Mouse (Mus musculus) C2C12 (cell line): ENCODE measurements at regions not wholly inside any gene's neighbourhood (a gene's known extent, or its start where the extent isn't known, plus 50 kb on each side); places are given as distances from the start of the nearest gene placed in this dataset.
A peak's percentile ranks its signal among the peaks of the same experiment; 100 is the strongest.

Experiments
- H3K27me3 ChIP-seq: one replicate; pipeline ENCODE4 v1.6.1; 2011; ENCODE audit not compliant: control insufficient read depth, insufficient read depth, insufficient read length
- H3K36me3 ChIP-seq: one replicate; pipeline ENCODE4 v1.6.1; 2011; ENCODE audit not compliant: control insufficient read depth, insufficient read depth
- H3K4me3 ChIP-seq: one replicate; pipeline ENCODE4 v1.5.1; 2011; ENCODE audit warnings: mild to moderate bottlenecking, control low read depth; ENCODE audit not compliant: poor library complexity, insufficient read depth, severe bottlenecking
- H3K79me2 ChIP-seq: one replicate; pipeline ENCODE4 v1.6.1; 2011; ENCODE audit not compliant: control insufficient read depth, insufficient read depth
- H3K79me3 ChIP-seq: one replicate; pipeline ENCODE4 v1.6.1; 2011; ENCODE audit warnings: low read depth, control low read depth
- H3ac ChIP-seq: one replicate; pipeline ENCODE3; 2011; ENCODE audit warnings: low read depth; ENCODE audit not compliant: control insufficient read depth, insufficient read length
- CEBPB ChIP-seq: IDR thresholded peaks from one replicate; pipeline ENCODE4 v1.6.1; 2011; ENCODE audit warnings: low read depth, mild to moderate bottlenecking, control low read depth, moderate library complexity
- CTCF ChIP-seq: IDR thresholded peaks from one replicate; pipeline ENCODE4 v1.5.1; 2011; ENCODE audit not compliant: control insufficient read depth, insufficient read depth, insufficient read length
- FOSL1 ChIP-seq: IDR thresholded peaks from one replicate; pipeline ENCODE4 v1.8.0; 2011; ENCODE audit warnings: mild to moderate bottlenecking, low read length; ENCODE audit not compliant: poor library complexity, insufficient read depth, severe bottlenecking
- MAX ChIP-seq: IDR thresholded peaks from one replicate; pipeline ENCODE4 v1.6.1; 2011; ENCODE audit warnings: mild to moderate bottlenecking, control low read depth
- MYOD1 ChIP-seq: IDR thresholded peaks from one replicate; pipeline ENCODE4 v1.6.1; 2011; ENCODE audit warnings: low read depth; ENCODE audit not compliant: control insufficient read depth, insufficient read length
- MYOG ChIP-seq: IDR thresholded peaks from one replicate; pipeline ENCODE4 v1.6.1; 2011; ENCODE audit not compliant: control insufficient read depth, insufficient read length; ENCODE audit errors: extremely low read depth
- USF1 ChIP-seq: IDR thresholded peaks from one replicate; pipeline ENCODE4 v1.6.1; 2011; ENCODE audit warnings: low read depth, mild to moderate bottlenecking, control low read depth, moderate library complexity

DNA sequence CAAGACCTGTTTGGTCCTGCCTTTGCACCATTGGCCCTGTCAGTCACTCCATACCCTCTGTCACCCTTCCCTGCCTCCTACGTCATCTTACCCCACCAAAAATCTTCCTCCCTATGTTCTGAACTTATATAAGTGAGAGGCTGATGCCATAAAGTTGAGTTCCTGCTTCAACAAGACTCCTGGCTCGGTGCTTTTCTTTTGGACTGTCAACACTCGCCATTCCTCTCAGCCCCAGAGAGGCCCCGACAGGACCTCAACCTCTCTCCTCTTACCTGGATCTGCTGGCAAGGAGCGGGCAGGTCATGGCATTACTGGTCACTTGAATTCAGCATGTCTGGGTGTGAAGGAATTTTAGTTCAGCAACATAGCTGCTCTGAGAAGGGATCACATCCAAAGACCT, 86.9 kb downstream of the Rnd3 start:
- Histone ChIP-seq H3K27me3 (no peaks in the 10 kb centered on the region), H3K4me3 (no peak overlapping the region), H3ac (no peak overlapping the region), H3K36me3 (no peaks in the 10 kb centered on the region), H3K79me2 (no peaks in the 10 kb centered on the region), H3K79me3 (no peaks in the 10 kb centered on the region)
- TF ChIP-seq CEBPB: no peak
- no peak for TF ChIP-seq MAX
- no peak for TF ChIP-seq MYOD1
- TF ChIP-seq CTCF: no peak
- no peak for TF ChIP-seq FOSL1

GRCm38 (mm10) chr2:51058158-51058557, 90.8 kb downstream of the Rnd3 start:
- H3K4me3 ChIP-seq: no peak overlapping the region
- H3ac ChIP-seq: no peak overlapping the region
- TF ChIP-seq USF1 (no peak), CEBPB (no peak), MYOD1 (no peak)
- no peaks in the 10 kb centered on the region for H3K79me2 ChIP-seq
- H3K36me3 ChIP-seq: no peaks in the 10 kb centered on the region
- no peaks in the 10 kb centered on the region for H3K79me3 ChIP-seq
- no peaks in the 10 kb centered on the region for H3K27me3 ChIP-seq

GRCm38 (mm10) chr2:51056141-51056731, 92.7 kb downstream of the Rnd3 start:
- H3K36me3 ChIP-seq: no peaks in the 10 kb centered on the region
- H3K4me3 ChIP-seq: no peak overlapping the region
- TF ChIP-seq MAX (no peak), MYOG (no peak), USF1 (no peak), CTCF (no peak), FOSL1 (no peak), MYOD1 (no peak), CEBPB (no peak)
- H3K79me2 ChIP-seq: no peaks in the 10 kb centered on the region
- H3K27me3 ChIP-seq: no peaks in the 10 kb centered on the region
- no peak overlapping the region for H3ac ChIP-seq
- H3K79me3 ChIP-seq: no peaks in the 10 kb centered on the region

- Histone ChIP-seq H3K4me3 (no peak overlapping the region), H3K36me3 (no peaks in the 10 kb centered on the region), H3ac (no peak overlapping the region), H3K27me3 (no peaks in the 10 kb centered on the region), H3K79me2 (no peaks in the 10 kb centered on the region), H3K79me3 (no peaks in the 10 kb centered on the region)
- TF ChIP-seq MAX (peak; percentile 35), MYOG (no peak), CEBPB (peak; percentile 82)
These were observed 93.6 kb downstream of the Rnd3 start for GRCm38 (mm10) chr2:51055339-51055738.

GRCm38 (mm10) chr2:51049834-51050170, 99.1 kb downstream of the Rnd3 start:
- no peak for TF ChIP-seq CTCF
- no peak for TF ChIP-seq MYOG
- H3ac ChIP-seq: no peak overlapping the region

GRCm38 (mm10) chr2:51049101-51049833, 99.6 kb downstream of the Rnd3 start:
- no peak for TF ChIP-seq CTCF
- TF ChIP-seq MYOG: no peak
- TF ChIP-seq USF1: no peak
- no peak for TF ChIP-seq FOSL1
- no peak for TF ChIP-seq CEBPB
- TF ChIP-seq MYOD1: no peak
- no peak for TF ChIP-seq MAX
- H3K27me3 ChIP-seq: no peaks in the 10 kb centered on the region

More at GRCm38 (mm10) chr2:51049834-51050170, 99.1 kb downstream of the Rnd3 start:
- no peaks in the 10 kb centered on the region for H3K27me3 ChIP-seq
- H3K36me3 ChIP-seq: no peaks in the 10 kb centered on the region
- H3K4me3 ChIP-seq: no peak overlapping the region
- no peaks in the 10 kb centered on the region for H3K79me2 ChIP-seq
- no peaks in the 10 kb centered on the region for H3K79me3 ChIP-seq

More at GRCm38 (mm10) chr2:51049101-51049833, 99.6 kb downstream of the Rnd3 start:
- Histone ChIP-seq H3K4me3 (no peak overlapping the region), H3K79me3 (no peaks in the 10 kb centered on the region), H3ac (no peak overlapping the region), H3K36me3 (no peaks in the 10 kb centered on the region), H3K79me2 (no peaks in the 10 kb centered on the region)
